In genomic region chr17:32393944-32394343, GRCm38 (mm10) we compare ENCODE assay signal across 31 mouse cellular contexts. TPM values are rescaled to one million over a fixed set of nuclear protein-coding genes. Genes with fewer than 3 reads are reported as not detected.
"Had no signal": no experiment of that assay in that cellular context is flagged by ENCODE, and none has a peak within 500 bp of the region (broad histone marks: within the 10 kb centered on the region; RNA-seq: fewer than 3 reads in every experiment).

No protein-coding gene starts in this region.

- DNase-seq: gastrocnemius, postnatal 14 days; gastrocnemius, postnatal 36 days; heart, adult 18-20 months; heart, postnatal 14 days; heart, postnatal 36 days; kidney, adult 11 months; kidney, adult 2 months; kidney, adult 9 months; kidney, postnatal 14 days; kidney, postnatal 36 days; layer of hippocampus, adult 9-11 months; layer of hippocampus, postnatal 36 days; left cerebral cortex, postnatal 4 days had no signal

RNA-seq across cellular contexts. Expression of gene Rasal3, which starts 9.4 kb away (rescaled TPM):
- total RNA-seq: gastrocnemius, adult 8-10 months had no signal

RNA-seq across cellular contexts. Expression of gene Pglyrp2, which starts 30.0 kb away (rescaled TPM):
- total RNA-seq: gastrocnemius, adult 18-20 months; gastrocnemius, adult 8-10 months; gastrocnemius, postnatal 14 days; heart, adult 8-10 months; heart, postnatal 36 days; hindbrain, postnatal 0 days; layer of hippocampus, adult 18-20 months; layer of hippocampus, adult 8-10 months; layer of hippocampus, postnatal 14 days; layer of hippocampus, postnatal 36 days; left cerebral cortex, adult 18-20 months; left cerebral cortex, adult 8-10 months; left cerebral cortex, postnatal 10 days; left cerebral cortex, postnatal 25 days; left cerebral cortex, postnatal 4 days had no signal
- polyA plus RNA-seq: heart, postnatal 0 days; hindbrain, embryonic 11.5 days; hindbrain, embryonic 15.5 days; hindbrain, postnatal 0 days; kidney, embryonic 15.5 days; kidney, postnatal 0 days; limb, embryonic 11.5 days had no signal

RNA-seq across cellular contexts. Expression of gene Cyp4f39, which starts 58.6 kb away (rescaled TPM):
- total RNA-seq: heart, adult 18-20 months; heart, postnatal 36 days; layer of hippocampus, adult 8-10 months; layer of hippocampus, postnatal 14 days; layer of hippocampus, postnatal 36 days; left cerebral cortex, adult 18-20 months; left cerebral cortex, adult 8-10 months; left cerebral cortex, postnatal 25 days had no signal
- polyA plus RNA-seq: heart, embryonic 11.5 days; hindbrain, embryonic 11.5 days; limb, embryonic 11.5 days had no signal
